ENCODE assay signal across 8 mouse cellular contexts in the genomic region with DNA sequence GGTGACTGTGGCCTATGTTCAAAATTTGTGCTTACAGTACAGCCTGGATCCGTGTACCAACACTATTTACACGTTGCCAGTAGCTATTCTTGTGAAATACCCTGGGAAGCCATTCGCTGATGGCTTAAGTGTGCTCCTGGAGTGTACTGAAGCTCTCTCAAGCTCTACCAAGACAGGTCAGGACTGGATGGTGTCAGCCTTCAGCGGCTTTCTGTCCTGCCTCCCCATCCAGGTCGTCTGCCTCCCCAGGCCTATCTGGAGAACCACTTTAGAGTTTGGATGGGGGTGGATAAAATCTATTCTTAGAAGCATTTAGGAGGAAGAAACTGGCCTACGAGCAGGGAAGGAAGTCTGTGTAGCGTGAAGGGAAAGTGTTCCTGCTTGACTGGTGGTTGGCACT. TPM values are rescaled to one million over a fixed set of nuclear protein-coding genes. Genes with fewer than 3 reads are reported as not detected.
DNase-seq lines count a peak whose midpoint lies in the region; ATAC-seq lines count a peak whose summit lies in the region.

No protein-coding gene starts in this region.

- 0 out of 2 replicates have a peak overlapping the region, but pooled peaks have one; percentile 77 for H3K27ac ChIP-seq in midbrain, embryonic 16.5 days (ENCODE audit: low read length)
- H3K27ac ChIP-seq in midbrain, embryonic 10.5 days (replicated peaks): no peak overlapping the region
- peak overlapping the region; percentile 6; the same call in 1 of the 2 replicates for H3K27ac ChIP-seq in liver, embryonic 12.5 days
- H3K27ac ChIP-seq in stomach, embryonic 16.5 days (ENCODE audit: low read length): peak overlapping the region; percentile 68

- peaks cover 34% of the 10 kb centered on the region for H3K27me3 ChIP-seq in midbrain, embryonic 16.5 days (ENCODE audit: control insufficient read depth, insufficient read depth, low read depth, low read length)
- H3K27me3 ChIP-seq in midbrain, embryonic 10.5 days (ENCODE audit: low read depth, poor library complexity, severe bottlenecking): peaks cover 80% of the 10 kb centered on the region
- H3K27me3 ChIP-seq in liver, embryonic 12.5 days (replicated peaks): peaks cover 71% of the 10 kb centered on the region
- peaks cover 29% of the 10 kb centered on the region for H3K27me3 ChIP-seq in stomach, embryonic 16.5 days (ENCODE audit: control insufficient read depth, insufficient read depth, low read length)

- H3K9ac ChIP-seq in midbrain, embryonic 16.5 days (ENCODE audit: low read depth, low read length): 0 out of 2 replicates have a peak overlapping the region, but pooled peaks have one; percentile 6
- H3K9ac ChIP-seq in liver, embryonic 12.5 days: no peak overlapping the region; the same call in 1 of the 2 replicates
- 0 out of 2 replicates have a peak overlapping the region, but pooled peaks have one; percentile 90 for H3K9ac ChIP-seq in stomach, embryonic 16.5 days (ENCODE audit: low read length)

- H3K36me3 ChIP-seq in midbrain, embryonic 16.5 days (ENCODE audit: control insufficient read depth, insufficient read depth, low read length): no peaks in the 10 kb centered on the region
- H3K36me3 ChIP-seq in midbrain, embryonic 10.5 days: no peaks in the 10 kb centered on the region
- no peaks in the 10 kb centered on the region for H3K36me3 ChIP-seq in liver, embryonic 12.5 days
- H3K36me3 ChIP-seq in stomach, embryonic 16.5 days (ENCODE audit: control insufficient read depth, insufficient read depth, low read length): no peaks in the 10 kb centered on the region

- no peak overlapping the region for H3K4me3 ChIP-seq in midbrain, embryonic 16.5 days (ENCODE audit: low read depth, low read length)
- H3K4me3 ChIP-seq in midbrain, embryonic 10.5 days: no peak overlapping the region
- H3K4me3 ChIP-seq in liver, embryonic 12.5 days: no peak overlapping the region; the same call in 1 of the 2 replicates
- H3K4me3 ChIP-seq in stomach, embryonic 16.5 days (replicated peaks; ENCODE audit: low read length): no peak overlapping the region

- no peaks in the 10 kb centered on the region for H3K9me3 ChIP-seq in midbrain, embryonic 16.5 days (replicated peaks; ENCODE audit: control insufficient read depth, low read length, poor library complexity, severe bottlenecking)
- H3K9me3 ChIP-seq in midbrain, embryonic 10.5 days (replicated peaks): no peaks in the 10 kb centered on the region
- no peaks in the 10 kb centered on the region for H3K9me3 ChIP-seq in liver, embryonic 12.5 days (replicated peaks)
- H3K9me3 ChIP-seq in stomach, embryonic 16.5 days (replicated peaks; ENCODE audit: control insufficient read depth, low read length): no peaks in the 10 kb centered on the region

- DNase-seq in cerebellum, adult 9-11 months: peak; percentile 16
- no peak for DNase-seq in cerebellum, postnatal 25 days
- DNase-seq in midbrain, embryonic 10.5 days (ENCODE audit: low spot score): no peak
- DNase-seq in thymus, postnatal 14 days: no peak
- no peak for DNase-seq in ovary, postnatal 10 days (ENCODE audit: low spot score)

- H3K4me2 ChIP-seq in midbrain, embryonic 16.5 days (ENCODE audit: low read length): no peak overlapping the region; the same call in none of the 2 replicates
- peak overlapping the region; percentile 91 for H3K4me2 ChIP-seq in liver, embryonic 12.5 days
- peak overlapping the region; percentile 77 for H3K4me2 ChIP-seq in stomach, embryonic 16.5 days (ENCODE audit: low read depth, low read length)

- 61% methylated on average over 7 of the region's 7 CpGs for WGBS in midbrain, embryonic 16.5 days
- WGBS in midbrain, embryonic 10.5 days: 63% methylated on average over 7 of the region's 7 CpGs
- WGBS in liver, embryonic 12.5 days (ENCODE audit: insufficient replicate concordance): 32% methylated on average over 7 of the region's 7 CpGs
- 49% methylated on average over 7 of the region's 7 CpGs for WGBS in stomach, embryonic 16.5 days

- no peak for ATAC-seq in midbrain, embryonic 16.5 days
- ATAC-seq in liver, embryonic 12.5 days: no peak
- ATAC-seq in stomach, embryonic 16.5 days (ENCODE audit: insufficient read depth, low FRiP score): no peak

- H3K4me1 ChIP-seq in midbrain, embryonic 16.5 days (ENCODE audit: control insufficient read depth, insufficient read depth, low read length): peaks cover 10% of the 10 kb centered on the region
- peaks cover 39% of the 10 kb centered on the region for H3K4me1 ChIP-seq in midbrain, embryonic 10.5 days
- H3K4me1 ChIP-seq in liver, embryonic 12.5 days: peaks cover 62% of the 10 kb centered on the region
- H3K4me1 ChIP-seq in stomach, embryonic 16.5 days (ENCODE audit: control insufficient read depth, insufficient read depth, low read length): peaks cover 18% of the 10 kb centered on the region

RNA-seq across cellular contexts. Expression of gene Ltb4r2, which starts 1.9 kb away (rescaled TPM):
- polyA plus RNA-seq in midbrain, embryonic 16.5 days (2015; fragmentation: Nextera tagmentation; extraction: Ambion mirVana): 0.51 and 0.59 TPM in 2 replicates
- 0.06 and 0.22 TPM in 2 replicates for polyA plus RNA-seq in midbrain, embryonic 10.5 days (2016; fragmentation: Nextera tagmentation; extraction: Ambion mirVana)
- 1.3 and 1.8 TPM in 2 replicates for polyA plus RNA-seq in liver, embryonic 12.5 days (2016; fragmentation: Nextera tagmentation; extraction: Ambion mirVana)
- polyA plus RNA-seq in stomach, embryonic 16.5 days (2015; fragmentation: Nextera tagmentation; extraction: Ambion mirVana): 0.71 and 0.81 TPM in 2 replicates

RNA-seq across cellular contexts. Expression of gene Ltb4r1, which starts 2.6 kb away (rescaled TPM):
- polyA plus RNA-seq in midbrain, embryonic 16.5 days (2015; fragmentation: Nextera tagmentation; extraction: Ambion mirVana): 0.50 and 0.60 TPM in 2 replicates
- polyA plus RNA-seq in midbrain, embryonic 10.5 days (2016; fragmentation: Nextera tagmentation; extraction: Ambion mirVana): 0.25 and 0.30 TPM in 2 replicates
- 3.1 and 3.6 TPM in 2 replicates for polyA plus RNA-seq in liver, embryonic 12.5 days (2016; fragmentation: Nextera tagmentation; extraction: Ambion mirVana)
- 2.4 and 4.8 TPM in 2 replicates for polyA plus RNA-seq in stomach, embryonic 16.5 days (2015; fragmentation: Nextera tagmentation; extraction: Ambion mirVana)

RNA-seq across cellular contexts. Expression of gene Cideb, which starts 4.9 kb away (rescaled TPM):
- polyA plus RNA-seq in midbrain, embryonic 16.5 days (2015; fragmentation: Nextera tagmentation; extraction: Ambion mirVana): 0.21 and 0.26 TPM in 2 replicates
- polyA plus RNA-seq in midbrain, embryonic 10.5 days (2016; fragmentation: Nextera tagmentation; extraction: Ambion mirVana): 0.22 and 0.23 TPM in 2 replicates
- 10.7 and 11.2 TPM in 2 replicates for polyA plus RNA-seq in liver, embryonic 12.5 days (2016; fragmentation: Nextera tagmentation; extraction: Ambion mirVana)
- polyA plus RNA-seq in stomach, embryonic 16.5 days (2015; fragmentation: Nextera tagmentation; extraction: Ambion mirVana): 14.8 and 15.1 TPM in 2 replicates

RNA-seq across cellular contexts. Expression of gene Nop9, which starts 17.7 kb away (rescaled TPM):
- 25.9 and 28.0 TPM in 2 replicates for polyA plus RNA-seq in midbrain, embryonic 16.5 days (2015; fragmentation: Nextera tagmentation; extraction: Ambion mirVana)
- 50.6 and 60.8 TPM in 2 replicates for polyA plus RNA-seq in midbrain, embryonic 10.5 days (2016; fragmentation: Nextera tagmentation; extraction: Ambion mirVana)
- polyA plus RNA-seq in liver, embryonic 12.5 days (2016; fragmentation: Nextera tagmentation; extraction: Ambion mirVana): 56.0 and 59.4 TPM in 2 replicates
- polyA plus RNA-seq in stomach, embryonic 16.5 days (2015; fragmentation: Nextera tagmentation; extraction: Ambion mirVana): 23.8 and 28.4 TPM in 2 replicates

RNA-seq across cellular contexts. Expression of gene Dhrs1, which starts 17.7 kb away (rescaled TPM):
- polyA plus RNA-seq in midbrain, embryonic 16.5 days (2015; fragmentation: Nextera tagmentation; extraction: Ambion mirVana): 72.3 and 75.3 TPM in 2 replicates
- 67.6 and 71.2 TPM in 2 replicates for polyA plus RNA-seq in midbrain, embryonic 10.5 days (2016; fragmentation: Nextera tagmentation; extraction: Ambion mirVana)
- polyA plus RNA-seq in liver, embryonic 12.5 days (2016; fragmentation: Nextera tagmentation; extraction: Ambion mirVana): 34.3 and 35.2 TPM in 2 replicates
- polyA plus RNA-seq in stomach, embryonic 16.5 days (2015; fragmentation: Nextera tagmentation; extraction: Ambion mirVana): 107 and 125 TPM in 2 replicates
